Mouse (Mus musculus): ENCODE data around the gene Pxt1.

Gene Pxt1

DNA sequence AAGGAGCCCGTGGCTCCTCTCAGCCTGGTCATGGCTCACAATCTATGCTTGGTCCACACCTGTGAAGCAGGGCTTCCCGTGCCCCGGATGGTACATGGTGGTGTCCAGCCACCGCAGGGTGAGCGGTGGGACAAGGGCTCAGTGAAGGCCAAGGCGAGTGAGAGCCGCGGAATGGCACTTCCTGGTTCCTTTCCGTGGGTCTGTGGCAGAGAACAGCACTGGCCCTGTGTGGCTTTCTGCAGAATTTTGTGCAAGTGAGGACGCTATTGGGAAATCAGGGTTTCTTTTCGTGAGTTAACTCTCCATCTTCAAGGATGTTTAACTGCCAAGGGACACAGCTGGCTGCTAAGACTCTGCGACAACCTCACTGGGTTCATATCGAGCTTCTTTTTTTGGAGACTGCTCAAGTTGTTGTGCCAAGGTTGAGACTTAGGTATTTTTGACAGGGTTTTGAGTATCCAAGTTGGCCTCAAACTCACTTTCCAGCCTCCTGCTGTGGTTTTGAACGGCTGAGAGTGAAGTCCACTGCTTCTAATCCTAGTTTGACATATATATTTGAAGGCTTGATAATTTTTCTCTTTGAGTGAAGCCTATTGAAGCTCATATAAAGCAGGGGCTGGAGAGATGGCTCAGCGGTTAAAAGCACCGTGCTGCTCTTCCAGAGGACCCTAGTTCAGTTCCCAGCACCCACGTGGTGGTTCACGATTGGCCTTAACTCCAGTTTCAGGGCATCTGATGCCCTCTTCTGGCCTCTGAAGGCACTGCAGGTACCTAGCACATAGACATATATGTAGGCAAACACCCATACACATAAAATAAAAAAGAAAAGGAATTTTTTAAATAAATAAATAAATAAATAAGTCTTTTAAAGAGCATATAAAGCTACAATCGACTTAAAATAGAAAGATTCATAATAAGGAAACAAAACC is 3.6 kb upstream of the Pxt1 start:
- no peak for DNase-seq (ENCODE audit: low read depth, low spot score)

GRCm38 (mm10) chr17:28944481-28944880 is 841 bp upstream of the Pxt1 start:
- DNase-seq (ENCODE audit: low read depth, low spot score) = no peak

DNA sequence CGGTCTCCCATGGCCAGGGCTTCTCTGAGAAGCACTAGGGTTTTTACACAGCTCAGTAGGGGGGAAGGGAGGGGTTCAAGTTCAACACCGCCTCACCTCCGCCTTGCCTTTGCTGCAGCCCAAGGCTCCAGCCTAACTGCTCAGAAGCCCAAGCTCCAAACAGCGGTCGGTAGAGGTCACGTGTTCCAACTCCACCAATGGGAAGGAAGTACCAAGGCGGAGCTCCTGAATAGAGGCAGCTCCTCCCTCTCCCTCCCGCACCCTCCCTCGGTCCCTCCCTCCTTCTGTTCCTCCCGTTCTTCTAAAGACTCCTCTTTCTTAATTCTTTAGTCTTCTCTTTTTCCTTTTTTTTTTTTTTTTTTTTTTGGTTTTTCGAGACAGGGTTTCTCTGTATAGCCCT is 1.5 kb downstream of the Pxt1 start:
- no peak for DNase-seq (ENCODE audit: low read depth, low spot score)

DNA sequence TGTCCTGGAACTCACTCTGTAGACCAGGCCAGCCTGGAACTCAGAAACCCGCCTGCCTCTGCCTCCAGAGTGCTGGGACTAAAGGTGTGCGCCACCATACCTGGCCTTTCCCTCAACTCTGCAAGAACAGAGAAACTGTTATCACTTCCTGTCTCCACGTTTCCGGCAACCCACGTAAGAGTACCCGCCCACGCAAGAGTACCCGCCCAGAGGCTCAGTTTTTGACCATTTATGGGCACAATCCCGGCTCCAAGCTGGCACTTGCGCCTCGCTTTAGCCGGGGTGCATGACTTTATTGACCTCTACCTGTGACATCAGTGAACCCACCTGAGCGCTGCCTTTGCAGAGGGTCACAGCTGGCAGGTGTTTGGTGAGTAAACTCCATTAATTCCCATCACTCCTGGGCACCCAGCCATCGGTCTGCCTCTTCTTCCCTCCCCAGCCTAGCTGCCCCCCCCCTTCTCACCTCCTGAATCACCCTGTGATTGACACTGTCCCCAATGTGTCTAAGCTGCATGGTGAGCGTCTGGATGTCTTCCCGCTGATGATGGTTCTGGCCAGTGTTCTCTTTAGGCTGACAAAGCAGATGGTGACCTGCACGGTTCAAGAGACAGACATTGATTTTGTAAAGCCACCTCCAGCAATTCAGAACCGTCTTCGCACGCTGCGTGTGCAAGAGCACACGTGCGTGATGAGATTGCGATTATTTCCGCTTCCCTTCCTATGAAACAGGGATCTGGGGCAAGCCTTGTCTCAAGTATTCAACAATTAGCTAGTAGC is 2.7 kb downstream of the Pxt1 start:
- no peak for DNase-seq (ENCODE audit: low read depth, low spot score)

GRCm38 (mm10) chr17:28936622-28937345 is 6.9 kb downstream of the Pxt1 start:
- DNase-seq (ENCODE audit: low read depth, low spot score) = no peak

DNA sequence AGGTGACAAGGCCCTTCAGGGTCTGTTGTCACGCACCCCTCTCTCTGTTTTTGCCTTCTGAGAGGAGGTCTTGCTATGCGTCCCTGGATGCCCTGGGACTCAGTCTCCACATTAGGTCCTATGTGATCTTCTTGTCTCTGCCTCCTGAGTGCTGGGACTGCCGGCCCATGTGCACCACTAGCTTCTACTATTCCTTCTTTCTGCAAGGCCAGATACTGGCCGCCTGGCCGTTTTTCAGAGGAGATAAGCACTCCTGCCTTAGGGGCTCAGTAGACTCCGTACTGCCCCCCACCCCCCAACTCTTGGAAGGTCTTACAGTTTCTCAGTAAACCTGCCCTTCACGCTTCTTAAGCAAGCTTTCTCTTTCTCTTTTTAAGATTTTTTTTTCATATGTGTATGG is 7.5 kb downstream of the Pxt1 start:
- no peak for DNase-seq (ENCODE audit: low read depth, low spot score)

DNA sequence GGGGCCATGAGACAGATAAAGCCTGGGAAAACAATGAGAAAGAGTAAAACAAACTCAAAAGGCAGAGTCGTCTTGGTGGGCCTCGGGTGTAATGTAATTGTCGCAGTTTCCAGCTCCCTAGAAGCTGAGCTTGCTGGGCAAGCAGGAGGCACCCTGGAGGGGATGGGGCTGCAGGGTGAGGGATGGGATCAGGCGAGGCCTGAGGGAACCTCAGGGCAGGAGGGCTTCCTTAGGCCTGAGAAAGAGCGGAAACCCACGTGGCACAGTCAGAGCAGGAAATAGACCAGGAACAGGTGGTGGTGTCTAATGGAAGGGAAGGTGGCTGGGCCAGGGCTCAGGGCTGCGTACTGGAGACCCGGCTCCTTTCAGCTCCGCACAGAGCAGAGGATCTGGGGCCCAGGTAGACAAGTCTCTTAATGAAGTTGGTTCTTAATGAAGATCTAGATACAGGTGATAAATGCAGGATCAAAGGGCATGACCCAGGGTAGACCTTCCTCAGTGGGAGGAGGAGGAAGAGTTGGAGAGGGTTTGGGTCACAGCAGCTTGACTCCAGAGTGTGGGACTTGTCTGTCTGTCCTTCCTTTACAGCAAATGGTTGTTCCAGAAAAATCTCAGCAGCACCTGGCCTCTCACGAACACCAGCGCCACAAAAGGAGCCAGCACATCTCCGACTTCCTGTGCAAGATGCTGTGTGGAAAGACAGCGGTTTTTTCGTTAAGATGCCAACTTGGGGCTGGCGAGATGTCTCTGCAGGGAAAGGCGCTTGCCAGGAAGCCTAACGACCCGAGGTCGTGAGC is 9.3 kb downstream of the Pxt1 start:
- no peak for DNase-seq (ENCODE audit: low read depth, low spot score)

- DNase-seq (ENCODE audit: low read depth, low spot score) = no peak
Measured at GRCm38 (mm10) chr17:28932274-28932673, 11.4 kb downstream of the Pxt1 start.

- DNase-seq (ENCODE audit: low read depth, low spot score) = no peak
Measured at GRCm38 (mm10) chr17:28931436-28932211, 12.0 kb downstream of the Pxt1 start.

GRCm38 (mm10) chr17:28930392-28931074 is 13.1 kb downstream of the Pxt1 start:
- peak; percentile 92 for DNase-seq (ENCODE audit: low read depth, low spot score)

DNA sequence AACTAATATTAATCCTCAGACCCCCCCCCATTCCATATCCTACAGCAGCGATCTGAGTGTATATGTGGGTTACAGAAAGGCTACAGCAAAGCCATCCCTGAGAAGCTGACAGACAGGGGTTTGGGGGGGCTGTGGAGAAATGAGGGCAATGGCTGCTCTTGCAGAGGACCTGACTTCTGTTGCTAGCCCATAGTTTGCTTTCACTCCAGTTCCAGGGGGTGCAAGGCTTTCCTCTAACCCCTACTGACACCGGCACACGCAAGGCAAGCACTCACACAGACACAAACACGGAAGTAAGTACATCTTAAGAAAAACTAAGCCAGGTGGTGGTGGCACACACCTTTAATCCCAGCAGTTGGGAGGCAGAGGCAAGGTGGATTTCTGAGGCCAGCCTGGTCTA is 14.3 kb downstream of the Pxt1 start:
- DNase-seq (ENCODE audit: low read depth, low spot score) = no peak

DNA sequence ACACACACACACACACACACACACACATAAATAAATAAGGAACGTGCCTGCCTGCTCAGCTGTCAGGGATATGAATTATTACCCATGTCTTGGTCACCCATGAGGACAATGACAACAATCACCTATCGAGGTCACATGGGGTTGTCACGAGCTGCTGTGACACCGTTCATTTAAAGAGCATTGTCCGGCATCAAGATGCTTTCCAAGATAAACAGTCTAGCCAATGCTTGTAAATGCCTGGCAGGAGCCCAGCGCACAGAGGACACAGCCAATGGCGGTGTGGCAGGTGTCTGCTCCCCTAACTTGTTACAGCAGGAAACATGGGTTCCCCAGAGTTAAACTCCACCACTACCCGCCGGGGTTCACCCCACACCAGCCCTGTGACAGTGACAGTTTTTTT is 15.6 kb downstream of the Pxt1 start:
- no peak for DNase-seq (ENCODE audit: low read depth, low spot score)

GRCm38 (mm10) chr17:28926866-28927635 is 16.6 kb downstream of the Pxt1 start:
- peak; percentile 75 for DNase-seq (ENCODE audit: low read depth, low spot score)

DNA sequence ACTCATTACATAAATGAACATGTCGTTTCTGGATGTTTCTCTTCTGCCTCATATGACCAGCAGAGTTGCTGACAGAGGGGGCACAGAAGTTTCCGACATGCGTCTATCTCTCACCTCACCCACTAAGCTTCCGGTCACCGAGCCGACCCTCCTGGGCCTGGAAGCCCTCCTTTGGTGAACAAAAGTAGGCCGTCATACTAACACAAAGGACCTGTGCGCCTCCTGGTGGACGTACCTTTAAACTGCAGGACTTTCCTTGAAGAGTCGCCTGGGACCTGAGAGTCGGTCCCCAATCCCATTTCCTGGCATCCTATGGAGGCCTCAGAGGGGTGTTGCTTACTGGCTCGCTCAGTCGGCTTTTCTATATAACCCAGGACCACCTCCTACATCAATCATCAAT is 17.3 kb downstream of the Pxt1 start:
- peak; percentile 70 for DNase-seq (ENCODE audit: low read depth, low spot score)

DNA sequence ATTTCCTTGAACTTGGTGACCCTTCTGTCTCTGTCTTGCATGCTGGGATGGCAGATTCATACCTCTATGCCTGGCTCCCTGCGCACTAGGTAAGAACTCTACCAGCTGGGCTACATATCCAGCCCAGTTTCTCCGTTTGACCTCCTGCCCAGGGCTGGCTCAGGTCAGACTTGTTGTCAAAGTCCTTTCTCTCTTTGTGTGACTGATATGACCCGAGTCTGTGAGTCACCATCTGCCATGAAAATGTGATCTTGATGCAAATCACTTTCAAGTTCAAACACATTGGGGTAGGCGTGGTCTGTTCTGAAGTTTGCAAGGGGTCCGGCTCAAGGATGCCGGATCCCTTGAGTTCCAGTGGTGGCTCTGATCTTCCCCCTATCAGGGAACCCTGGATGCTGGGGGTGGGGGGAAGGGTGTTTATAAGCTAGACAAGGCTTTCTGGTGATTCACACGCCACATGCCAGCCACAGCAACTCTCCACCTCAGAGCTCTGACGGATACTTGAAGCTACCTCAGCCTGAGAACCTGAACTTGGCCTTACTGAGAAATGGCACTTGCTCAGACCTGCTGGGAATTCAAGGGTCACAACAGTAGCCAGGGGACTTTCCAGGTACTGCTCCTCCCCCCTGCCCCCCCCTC is 18.6 kb downstream of the Pxt1 start:
- DNase-seq (ENCODE audit: low read depth, low spot score) = no peak

GRCm38 (mm10) chr17:28922096-28922495 is 21.5 kb downstream of the Pxt1 start:
- DNase-seq (ENCODE audit: low read depth, low spot score) = no peak

- DNase-seq (ENCODE audit: low read depth, low spot score) = no peak
Measured at GRCm38 (mm10) chr17:28921086-28921485, 22.6 kb downstream of the Pxt1 start.

GRCm38 (mm10) chr17:28916520-28916919 is 27.1 kb downstream of the Pxt1 start:
- DNase-seq (ENCODE audit: low read depth, low spot score) = no peak
